Mouse (Mus musculus) layer of hippocampus, adult 11-12 months (tissue): ENCODE data around the gene Lsamp.

ENCODE experiments used
- DNase-seq: peaks from one replicate; pipeline ENCODE4 v3.0.0; 2022; ENCODE audit warnings: low spot score

Lsamp gene

DNA sequence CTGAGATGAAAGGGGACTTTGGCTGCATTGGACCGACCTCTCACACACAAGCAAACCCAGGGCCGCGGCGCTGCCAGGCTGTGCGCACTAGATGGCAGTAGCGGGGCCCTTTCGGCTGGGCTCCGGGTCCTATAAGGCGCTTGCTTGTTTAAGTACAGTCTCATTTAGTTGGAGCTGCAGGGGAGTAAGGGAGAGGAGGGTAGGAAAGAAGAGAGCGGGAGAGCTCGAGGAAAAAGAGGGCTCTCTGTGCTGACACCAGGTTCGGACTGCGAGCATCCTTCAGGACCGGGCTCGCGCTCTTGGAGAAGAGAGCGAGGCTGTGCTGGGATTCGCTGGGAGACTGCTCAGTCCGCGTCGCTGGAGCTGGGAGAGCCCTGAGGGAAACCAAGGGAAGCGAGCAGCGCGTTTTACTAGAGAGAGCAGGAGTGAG lies at the start of gene Lsamp:
TSS of gene Lsamp (plus strand) at position 157 of the 430 bp plus-strand sequence.
- DNase-seq = peak; percentile 92

DNA sequence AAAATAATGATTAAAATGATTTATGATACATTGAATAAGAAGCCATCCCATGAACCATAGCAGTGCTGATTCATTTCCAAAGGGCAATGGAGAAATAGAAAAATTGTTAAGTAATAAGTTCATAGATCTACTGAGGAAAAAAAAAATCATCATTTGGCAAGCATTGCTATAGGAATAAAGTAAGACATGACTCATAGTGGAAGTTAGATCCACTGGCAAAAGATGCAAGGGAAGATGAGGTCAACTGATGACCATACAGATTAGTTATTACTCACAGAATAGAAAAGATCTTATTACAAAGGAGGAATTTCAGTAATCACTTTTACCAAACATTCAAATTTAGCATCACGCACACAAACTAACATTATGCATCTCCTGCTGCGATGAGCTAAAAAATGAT lies 26.5 kb upstream of the Lsamp start:
- DNase-seq = no peak

DNA sequence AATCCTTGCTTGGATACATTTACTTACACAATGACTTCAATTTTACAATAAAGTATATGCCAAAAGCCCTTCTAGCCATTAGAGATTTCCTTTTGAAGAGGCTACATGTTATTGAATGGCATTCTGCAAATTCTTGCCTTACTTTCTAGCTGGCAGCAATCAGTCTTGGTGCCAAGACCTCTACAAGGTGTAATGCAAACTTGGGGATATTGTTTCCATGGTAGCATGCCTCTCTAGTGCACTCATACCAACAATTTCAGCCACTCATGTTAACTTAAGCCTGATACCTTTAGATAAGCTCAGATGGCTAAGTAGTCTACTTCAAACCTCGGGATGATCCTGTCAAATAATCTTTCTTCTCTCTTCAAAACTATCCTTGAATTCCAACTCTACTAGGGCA lies 11.4 kb upstream of the Lsamp start:
- DNase-seq = no peak

DNA sequence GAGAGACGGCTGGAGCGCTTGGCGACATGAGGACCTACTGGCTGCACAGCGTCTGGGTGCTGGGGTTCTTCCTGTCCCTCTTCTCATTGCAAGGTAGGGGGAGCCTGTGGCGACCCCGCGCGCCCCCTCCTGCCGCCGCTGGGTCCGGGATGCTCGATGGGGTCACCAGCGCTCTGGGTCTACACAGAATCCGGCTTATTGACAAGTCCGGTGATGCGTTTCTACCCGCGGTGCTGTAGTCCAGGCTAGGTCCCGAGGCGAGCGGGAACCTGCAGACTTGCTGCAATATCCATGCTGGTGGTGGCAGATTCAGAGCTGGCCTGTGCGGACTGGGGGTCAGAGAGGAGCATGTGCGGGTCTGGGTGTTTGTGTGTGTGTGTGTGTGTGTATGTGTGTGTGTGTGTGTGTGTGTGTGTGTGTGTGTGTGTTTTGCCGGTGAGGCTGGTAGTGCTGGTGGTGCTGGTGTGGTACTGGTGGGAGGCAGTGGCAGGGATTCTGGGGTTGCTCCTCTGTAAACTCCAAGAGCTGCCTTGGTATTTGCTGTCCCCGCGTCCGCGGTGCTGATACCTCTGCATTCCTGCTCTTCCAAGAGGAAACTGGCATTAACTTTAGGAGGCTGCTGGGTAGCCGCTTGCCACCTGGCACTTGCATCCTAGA lies 602 bp downstream of the Lsamp start:
- peak; percentile 49 for DNase-seq

DNA sequence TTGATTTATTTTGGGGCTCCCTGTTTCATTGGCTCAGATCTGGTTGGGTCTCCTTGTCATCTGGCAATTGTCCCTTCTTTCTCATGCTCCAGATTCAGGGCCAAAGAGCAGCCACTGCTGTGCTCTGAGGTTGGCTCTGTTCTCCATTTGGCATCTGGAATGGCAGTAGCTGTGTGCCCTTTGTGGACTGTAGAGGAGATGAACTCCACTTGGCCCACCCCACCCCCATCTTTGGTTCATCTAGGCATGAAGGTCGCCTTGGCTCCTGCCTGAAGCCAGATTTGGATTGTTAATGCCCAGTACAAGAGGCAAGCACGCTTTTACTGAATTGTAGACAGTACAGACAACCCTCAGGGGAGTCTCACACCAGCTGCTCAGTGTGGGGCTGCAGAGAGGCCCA lies 4.3 kb downstream of the Lsamp start:
- DNase-seq = peak; percentile 15

DNA sequence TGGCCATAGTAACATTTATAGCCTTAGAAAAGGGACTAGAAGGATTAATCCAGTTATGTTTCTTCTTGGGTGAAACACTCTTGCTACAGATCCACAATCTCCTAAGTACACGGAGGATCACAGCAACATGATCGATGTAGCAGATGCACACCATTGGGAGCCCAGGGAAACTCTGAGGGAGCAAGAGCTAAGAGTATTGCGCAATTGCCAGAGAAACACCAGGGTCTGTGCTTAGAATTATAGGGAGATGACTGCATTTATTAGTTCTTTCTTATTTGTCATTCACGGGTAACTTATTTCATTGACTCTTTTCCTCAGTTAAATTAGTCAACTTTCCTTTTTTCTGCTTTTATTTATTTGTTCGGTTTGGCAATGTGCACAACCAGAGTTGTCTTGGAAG lies 10.7 kb downstream of the Lsamp start:
- no peak for DNase-seq

DNA sequence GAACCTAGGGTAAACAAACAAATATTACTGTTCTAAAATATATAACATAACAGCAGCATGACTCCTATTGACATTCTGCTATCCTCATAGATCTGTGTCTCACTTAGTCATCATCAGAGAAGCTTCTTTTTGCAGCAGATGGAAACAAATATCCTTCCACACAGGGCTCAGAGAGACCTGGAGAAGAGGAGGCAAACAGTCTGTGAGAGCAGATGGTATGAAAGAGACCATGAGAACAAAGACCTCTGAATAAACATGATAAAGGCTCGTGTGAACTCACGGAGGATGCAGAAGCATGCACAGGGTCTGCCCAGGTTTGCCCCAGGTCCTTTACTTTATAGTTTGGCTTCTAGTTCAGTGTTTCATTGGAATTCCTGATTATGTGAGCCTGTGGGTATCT lies 24.6 kb downstream of the Lsamp start:
- DNase-seq = peak; percentile 32

DNA sequence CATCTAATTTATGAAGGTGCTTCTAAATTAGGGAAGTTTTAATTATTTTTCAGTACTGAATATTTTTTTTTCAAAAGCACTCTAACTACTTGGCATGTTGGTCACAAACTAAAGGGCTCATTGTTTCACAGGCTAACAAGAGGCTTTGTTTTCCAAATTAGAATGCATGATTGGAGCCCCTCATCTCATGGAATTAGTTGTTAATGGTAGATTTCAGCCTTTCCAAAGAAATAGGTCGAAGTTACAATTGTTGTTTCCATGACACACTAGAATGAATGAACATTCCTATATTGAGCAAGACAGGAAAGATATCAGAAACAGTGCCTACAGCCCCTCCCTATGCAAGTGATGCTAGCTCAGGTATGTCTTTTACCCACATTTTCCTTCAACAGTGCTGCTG lies 26.9 kb downstream of the Lsamp start:
- DNase-seq = no peak

DNA sequence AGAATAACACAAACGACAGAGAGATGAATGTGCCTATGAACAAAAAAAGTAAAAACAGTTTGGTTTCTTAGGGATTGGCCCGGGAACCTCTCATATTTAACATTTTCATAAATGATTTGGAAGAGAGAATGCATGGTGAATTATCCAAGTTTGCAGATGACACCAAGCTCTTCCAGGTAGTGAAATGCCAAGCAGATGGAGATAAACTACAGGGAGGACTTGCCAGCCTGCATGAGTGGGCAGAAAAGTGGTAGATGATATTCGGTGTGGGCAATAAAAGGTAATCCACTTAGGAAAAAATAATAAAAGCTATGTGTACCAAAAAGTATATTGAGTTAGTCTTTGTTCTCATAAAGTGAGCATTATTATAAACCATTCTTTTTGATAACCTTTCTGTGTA lies 38.5 kb downstream of the Lsamp start:
- peak; percentile 47 for DNase-seq

DNA sequence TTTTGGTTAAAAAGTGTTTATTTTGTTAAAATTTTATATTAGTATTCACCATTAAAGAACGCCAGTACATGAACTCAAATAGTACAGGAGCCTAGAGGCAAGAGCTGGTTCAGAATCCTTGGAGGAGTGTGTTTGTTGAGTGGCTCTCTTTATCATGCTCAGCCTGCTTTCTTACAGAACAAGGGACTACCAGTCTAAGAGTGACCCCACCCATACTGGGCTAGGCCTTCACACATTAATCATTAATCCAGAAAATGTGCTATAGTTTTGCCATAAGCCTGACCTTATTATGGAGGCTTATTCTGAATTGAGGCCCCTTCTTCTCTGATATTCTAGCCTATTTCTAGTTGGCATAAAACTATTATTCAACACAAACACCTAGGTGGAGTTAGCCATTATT lies 52.6 kb downstream of the Lsamp start:
- DNase-seq = no peak

DNA sequence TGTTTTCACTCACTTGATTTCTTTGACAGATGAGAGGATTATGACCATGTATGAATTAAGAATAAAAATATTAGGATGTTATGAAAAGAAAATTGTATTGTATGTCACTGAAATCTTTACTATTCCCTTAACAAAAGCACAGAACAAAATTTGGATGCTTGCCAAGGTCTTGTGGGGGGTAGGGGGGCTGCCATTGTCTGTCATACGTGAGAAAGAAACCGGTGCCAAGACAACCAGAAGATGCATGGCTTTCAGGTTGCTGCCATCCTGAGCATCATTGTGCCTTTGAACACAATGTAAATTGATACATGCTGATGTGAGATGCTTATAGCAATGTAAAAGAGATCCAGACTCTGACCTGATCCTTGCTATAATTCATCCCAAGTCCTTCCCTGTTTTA lies 75.4 kb downstream of the Lsamp start:
- no peak for DNase-seq

DNA sequence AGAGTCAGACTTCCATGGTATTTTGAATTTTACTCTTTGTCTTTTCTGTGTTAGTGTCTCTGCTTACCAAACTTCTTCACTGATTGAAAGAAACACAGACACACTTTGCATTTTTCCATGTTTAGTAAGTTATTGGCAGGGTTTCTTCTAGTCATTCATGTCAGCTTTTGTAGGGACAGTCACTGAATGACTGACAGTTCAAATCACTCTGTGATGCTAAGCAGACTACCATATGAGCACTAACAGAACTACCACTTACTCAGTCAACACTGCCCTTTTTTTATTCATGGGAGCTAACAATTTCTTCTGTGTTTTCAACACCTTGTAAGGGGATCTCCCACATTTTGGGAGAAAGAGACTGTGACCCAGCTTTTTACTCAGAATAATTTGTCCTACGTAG lies 75.8 kb downstream of the Lsamp start:
- DNase-seq = no peak

DNA sequence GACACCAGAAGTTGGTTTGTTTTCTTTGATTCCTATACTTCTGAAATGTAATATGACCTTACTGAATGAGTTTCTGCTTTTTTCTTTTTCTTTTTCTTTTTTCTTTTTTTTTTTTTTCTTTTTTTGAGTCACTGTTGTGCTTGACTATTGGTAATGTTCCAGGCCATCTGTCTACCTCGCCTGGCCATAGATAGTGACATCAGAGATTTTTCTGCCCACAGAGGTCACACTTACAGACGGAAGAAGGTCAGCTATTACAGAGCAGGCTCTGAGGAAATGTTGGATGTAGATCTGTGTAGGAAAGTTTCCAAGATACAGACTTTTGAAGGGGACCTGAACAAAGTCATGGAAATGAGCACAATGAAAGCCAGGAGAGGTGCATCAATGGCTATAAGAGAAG lies 76.3 kb downstream of the Lsamp start:
- DNase-seq = no peak

DNA sequence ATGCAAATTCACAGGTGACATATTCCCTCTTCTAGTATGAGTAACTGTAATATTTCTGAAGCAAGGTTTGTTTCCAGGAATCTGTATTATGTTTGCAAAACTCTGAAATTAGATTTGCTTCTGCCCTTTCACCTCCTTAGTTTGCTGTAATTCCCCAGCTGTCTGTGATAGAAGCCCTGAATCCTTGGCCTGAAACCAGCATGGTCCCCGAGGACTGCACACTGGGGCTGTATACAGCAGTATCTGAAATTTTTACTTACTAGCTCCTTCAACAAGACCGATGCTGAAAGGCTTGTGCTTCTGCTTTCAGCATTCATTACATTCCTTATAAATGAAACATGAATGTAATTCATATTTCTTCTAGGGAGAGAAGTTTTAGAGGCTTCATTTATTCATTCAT lies 91.4 kb downstream of the Lsamp start:
- no peak for DNase-seq

DNA sequence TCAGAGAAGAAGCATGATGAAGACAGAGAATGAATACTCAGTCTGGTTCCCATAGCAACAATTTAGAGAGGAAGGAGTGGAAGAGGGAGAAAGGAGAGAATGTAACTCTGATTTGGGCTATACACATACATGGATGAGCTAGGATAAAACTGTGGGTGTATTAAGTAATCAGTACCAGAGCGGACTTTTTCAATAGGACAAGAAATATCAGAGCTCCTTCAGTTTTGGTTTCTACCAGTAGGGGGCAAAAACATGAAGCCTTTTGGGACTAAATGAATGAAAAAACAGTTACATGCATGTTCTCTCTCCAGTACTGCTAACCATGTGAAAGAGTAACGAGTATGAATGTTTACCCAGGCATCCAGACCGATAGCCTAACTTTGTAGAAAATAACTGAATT lies 96.1 kb downstream of the Lsamp start:
- peak; percentile 32 for DNase-seq

DNA sequence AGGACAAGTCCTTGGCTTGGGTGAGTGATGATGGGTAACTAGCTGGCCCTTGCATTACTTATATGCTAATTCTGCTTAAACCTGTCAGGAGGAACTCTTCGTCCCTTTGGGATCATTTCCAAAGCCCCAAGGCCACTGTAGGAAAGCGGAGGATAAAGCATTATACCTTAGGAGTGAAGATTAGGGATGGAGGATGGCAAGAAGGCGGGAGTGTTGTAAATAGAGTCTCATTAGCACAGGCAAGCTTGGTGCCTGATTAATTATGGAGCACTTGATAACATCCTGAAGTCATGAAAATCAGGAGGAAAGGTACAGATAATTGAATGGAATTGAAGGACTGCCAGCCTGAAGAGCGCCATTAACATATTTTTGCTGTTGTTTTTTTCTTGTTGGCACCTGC lies 120.2 kb downstream of the Lsamp start:
- DNase-seq = no peak

DNA sequence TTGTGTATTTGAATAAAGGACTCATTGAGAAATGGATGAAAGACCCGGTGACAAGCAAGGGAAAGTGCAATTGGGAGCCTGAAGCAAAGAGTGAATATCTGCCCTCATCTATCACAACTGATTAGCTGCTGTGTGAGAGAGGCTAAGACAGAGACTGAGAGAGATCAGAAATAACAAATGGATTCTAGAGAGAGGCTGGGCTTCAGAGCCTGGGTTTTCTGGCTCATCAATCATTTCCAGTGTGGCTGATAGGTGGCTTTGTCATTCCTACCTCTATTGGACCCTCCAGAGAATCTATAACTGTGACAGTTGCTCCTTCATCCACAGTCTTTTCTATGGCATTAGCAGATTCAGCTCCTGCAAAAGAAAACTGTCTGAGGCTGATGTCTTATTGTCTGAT lies 198.8 kb downstream of the Lsamp start:
- DNase-seq = no peak

DNA sequence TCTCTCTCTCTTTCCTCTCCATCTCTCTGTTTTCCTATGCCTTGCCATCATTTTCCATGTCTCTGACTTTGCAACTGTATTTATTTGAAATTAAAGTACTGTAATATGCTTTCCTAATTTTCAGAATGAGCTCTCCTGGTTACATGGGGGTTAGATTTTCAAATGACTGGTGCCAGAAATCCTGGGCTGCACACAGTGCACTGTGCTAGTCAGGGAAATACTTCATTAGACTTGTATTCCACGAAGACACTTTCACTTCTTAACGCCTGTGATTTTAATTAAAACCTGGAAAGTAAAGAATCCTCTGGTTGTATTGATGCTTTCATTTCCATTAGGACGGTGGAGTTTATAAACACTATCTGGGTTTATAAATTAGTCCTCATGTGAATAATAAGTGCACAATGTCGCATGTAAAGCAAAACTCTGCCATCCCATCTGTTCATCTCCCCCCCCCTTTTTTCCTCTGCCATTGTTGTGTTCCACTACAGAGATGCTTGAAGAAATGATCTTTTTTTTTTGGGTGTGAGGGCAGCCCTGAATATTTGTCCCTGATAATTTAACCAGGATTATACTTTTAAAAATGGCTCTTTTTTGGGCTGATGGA lies 203.9 kb downstream of the Lsamp start:
- no peak for DNase-seq

DNA sequence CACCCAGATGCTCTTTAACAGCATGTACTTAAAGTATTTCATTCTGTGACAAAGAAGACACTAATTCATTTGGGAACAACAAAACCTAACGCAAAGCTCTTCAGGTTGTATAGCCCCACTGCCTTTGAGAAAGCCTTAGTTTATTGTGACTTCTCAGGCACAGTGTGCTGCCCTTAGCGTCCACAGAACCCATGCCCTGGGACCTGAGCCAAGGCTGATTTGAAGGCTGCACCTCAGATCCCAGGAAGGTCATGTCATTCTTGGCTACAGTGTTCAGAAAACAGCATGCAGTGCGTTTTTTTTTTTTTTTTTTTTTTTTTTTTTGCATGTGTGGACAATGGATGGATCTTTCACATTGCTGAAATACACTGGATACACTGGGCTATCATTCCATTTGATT lies 210.2 kb downstream of the Lsamp start:
- DNase-seq = no peak

DNA sequence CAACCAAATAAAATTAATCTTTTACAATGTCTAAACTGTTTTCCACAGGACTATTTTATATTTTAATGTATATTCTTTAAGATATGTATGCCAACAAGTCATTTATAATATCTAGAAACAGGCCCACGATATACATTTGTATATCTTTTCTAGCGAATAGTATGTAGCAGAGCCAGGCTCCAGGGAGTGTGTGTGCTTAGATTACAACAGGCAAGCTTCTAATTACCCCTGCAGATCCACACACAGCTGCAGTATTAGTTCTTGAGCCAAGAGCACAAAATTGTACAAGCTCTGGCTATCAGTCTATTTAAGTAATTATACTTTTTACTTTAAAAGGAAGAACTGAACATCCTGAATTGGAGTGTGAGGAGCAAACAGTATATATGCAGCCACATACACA lies 210.7 kb downstream of the Lsamp start:
- no peak for DNase-seq

DNA sequence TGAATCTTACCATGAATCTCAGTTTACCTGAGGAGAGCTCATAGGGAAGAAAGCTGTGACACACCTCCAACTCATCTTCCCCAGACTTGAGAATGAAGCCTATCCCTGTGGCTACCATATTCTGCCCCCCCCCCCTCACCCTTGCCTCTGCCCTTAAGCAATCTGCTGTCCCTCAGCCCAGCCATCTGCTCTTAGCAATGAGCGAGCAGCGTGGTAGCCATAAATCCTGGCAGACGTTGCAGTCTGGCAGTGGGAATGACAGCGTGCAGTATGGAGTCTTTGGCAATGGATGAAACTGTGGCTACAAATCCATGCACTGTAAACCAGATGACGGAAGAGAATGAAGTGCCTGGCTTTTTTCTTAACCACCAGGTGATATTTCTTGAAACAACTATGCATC lies 244.5 kb downstream of the Lsamp start:
- no peak for DNase-seq

DNA sequence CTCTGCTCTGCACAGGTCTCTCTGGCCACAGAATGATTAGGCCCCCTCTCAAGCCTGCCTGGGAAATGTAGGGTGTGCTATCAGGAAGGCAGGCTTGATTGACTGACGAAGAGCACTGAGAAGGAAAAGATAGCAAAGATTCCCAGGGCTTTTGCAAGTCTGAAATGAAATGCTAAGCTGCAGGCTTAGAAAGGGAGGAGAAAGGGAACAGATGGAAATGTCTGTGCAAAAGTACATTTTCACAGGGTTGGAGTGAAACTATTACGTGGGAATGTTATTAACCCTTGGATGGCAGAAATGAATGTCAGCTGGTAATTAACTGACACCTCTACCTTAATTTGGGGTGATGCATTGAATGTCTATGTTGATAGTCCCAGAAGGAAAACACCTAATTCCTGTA lies 248.9 kb downstream of the Lsamp start:
- no peak for DNase-seq

DNA sequence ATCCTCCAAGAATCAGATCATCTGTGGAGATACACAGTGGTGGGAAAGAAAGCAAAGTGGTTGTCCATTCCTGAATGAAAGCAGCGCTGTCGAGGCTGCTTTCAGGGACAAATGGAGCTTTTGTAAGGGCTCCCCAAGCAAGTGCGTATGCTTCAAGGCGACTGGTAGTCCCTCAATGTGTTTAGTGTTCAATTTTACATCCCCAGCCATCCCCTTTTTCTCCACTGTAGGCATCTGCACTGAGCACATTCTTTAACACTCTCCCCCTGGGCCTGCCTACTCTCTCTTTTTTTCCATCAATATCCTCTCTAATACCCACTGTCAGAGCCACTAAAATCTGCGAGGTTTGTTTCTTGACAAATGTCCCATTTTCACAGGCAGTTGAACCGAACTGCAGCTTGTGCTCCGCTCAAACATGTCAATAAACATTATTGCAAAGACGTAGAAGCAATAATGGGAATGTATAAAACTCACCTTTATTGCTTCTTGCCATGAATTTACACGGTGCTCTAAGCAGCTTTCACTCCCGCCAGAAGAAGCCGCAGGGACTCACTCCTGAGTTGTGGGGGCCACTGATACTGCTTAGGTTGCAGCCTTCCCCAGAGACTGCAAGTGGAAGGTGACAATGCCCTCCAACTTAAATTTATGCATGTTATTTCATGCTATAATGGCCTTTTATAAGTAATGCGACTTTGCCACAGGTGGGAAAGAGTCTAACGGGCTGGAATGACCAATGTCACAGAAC lies 250.2 kb downstream of the Lsamp start:
- DNase-seq = peak; percentile 21

DNA sequence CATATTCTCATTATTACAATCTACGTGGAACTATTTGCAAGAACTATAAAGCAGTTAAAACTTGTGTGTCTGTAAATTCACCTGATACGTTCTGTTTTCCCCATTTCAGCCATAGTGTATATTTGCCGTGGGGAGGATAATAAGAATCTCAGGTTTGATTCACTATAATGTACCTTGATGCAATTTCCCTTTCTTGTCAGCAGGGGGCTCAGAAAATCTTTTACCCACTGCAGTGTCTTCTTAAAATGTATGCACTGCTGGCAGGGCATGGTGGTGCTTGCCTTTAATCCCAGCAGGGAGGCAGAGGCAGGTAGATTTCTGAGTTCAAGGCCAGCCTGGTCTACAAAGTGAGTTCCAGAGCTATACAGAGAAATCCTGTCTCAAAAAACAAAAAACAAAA lies 287.7 kb downstream of the Lsamp start:
- no peak for DNase-seq
